Mouse (Mus musculus): ENCODE data around the gene Tmem200a. TPM values are rescaled to one million over a fixed set of nuclear protein-coding genes. Genes with fewer than 3 reads are reported as not detected.

Gene Tmem200a
- polyA plus RNA-seq (2015; fragmentation: Nextera tagmentation; extraction: Ambion mirVana) = 34.3 and 35.2 TPM in 2 replicates

GRCm38 (mm10) chr10:26078521-26079142 is at the start of gene Tmem200a:
Tmem200a (minus strand) TSS chr10:26079052.
- H3K27me3 ChIP-seq (ENCODE audit: control insufficient read depth, insufficient read depth, low read depth, low read length) = no peaks in the 10 kb centered on the region

DNA sequence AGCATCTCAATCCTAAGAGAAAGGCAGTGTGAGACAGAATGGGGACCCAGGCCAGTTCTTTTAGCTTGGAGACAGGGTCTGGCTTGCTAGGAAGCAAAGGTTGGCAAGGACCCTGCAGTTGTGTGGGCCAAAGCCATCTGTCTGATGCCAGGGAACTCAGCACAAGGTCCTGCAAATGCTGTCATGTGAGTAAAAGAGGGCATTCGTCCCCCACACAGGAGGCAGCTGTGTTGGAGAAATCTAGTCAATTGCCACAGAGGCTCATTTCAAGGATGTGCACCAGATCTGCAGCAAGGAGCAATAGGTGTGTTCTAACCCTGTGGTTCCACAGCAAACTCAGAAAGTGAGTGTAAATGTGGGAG is 41.0 kb upstream of the Tmem200a start:
- H3K4me3 ChIP-seq (ENCODE audit: low read depth, low read length) = no peak overlapping the region
- H3K27ac ChIP-seq (ENCODE audit: low read length) = no peak overlapping the region
- no peak overlapping the region for H3K4me2 ChIP-seq (ENCODE audit: low read length)
- H3K27me3 ChIP-seq (ENCODE audit: control insufficient read depth, insufficient read depth, low read depth, low read length) = no peaks in the 10 kb centered on the region
- no peak for ATAC-seq
- no peaks in the 10 kb centered on the region for H3K9me3 ChIP-seq (replicated peaks; ENCODE audit: control insufficient read depth, low read length, poor library complexity, severe bottlenecking)
- H3K9ac ChIP-seq (ENCODE audit: low read depth, low read length) = no peak overlapping the region
- WGBS = 74% methylated on average over 1 of the region's 1 CpGs
- H3K4me1 ChIP-seq (ENCODE audit: control insufficient read depth, insufficient read depth, low read length) = no peaks in the 10 kb centered on the region
- no peaks in the 10 kb centered on the region for H3K36me3 ChIP-seq (ENCODE audit: control insufficient read depth, insufficient read depth, low read length)

More at GRCm38 (mm10) chr10:26078521-26079142, at the start of gene Tmem200a:
- Histone ChIP-seq H3K9me3 (replicated peaks; ENCODE audit: control insufficient read depth, low read length, poor library complexity, severe bottlenecking) (no peaks in the 10 kb centered on the region), H3K27ac (ENCODE audit: low read length) (peak within 1 kb of the TSS; percentile 85), H3K9ac (ENCODE audit: low read depth, low read length) (peak within 1 kb of the TSS; percentile 97), H3K4me1 (ENCODE audit: control insufficient read depth, insufficient read depth, low read length) (peaks cover 14% of the 10 kb centered on the region), H3K36me3 (ENCODE audit: control insufficient read depth, insufficient read depth, low read length) (no peaks in the 10 kb centered on the region), H3K4me2 (ENCODE audit: low read length) (peak within 1 kb of the TSS; percentile 54), H3K4me3 (ENCODE audit: low read depth, low read length) (peak within 1 kb of the TSS; percentile 90)
- under 1% methylated on average over 46 of the region's 46 CpGs for WGBS
- ATAC-seq = peak; percentile 93

GRCm38 (mm10) chr10:26119067-26119821 is 40.4 kb upstream of the Tmem200a start:
- no peaks in the 10 kb centered on the region for H3K9me3 ChIP-seq (replicated peaks; ENCODE audit: control insufficient read depth, low read length, poor library complexity, severe bottlenecking)
- H3K4me3 ChIP-seq (ENCODE audit: low read depth, low read length) = no peak overlapping the region
- peak; percentile 66; the same call in 1 of the 2 replicates for ATAC-seq
- no peak overlapping the region for H3K27ac ChIP-seq (ENCODE audit: low read length)
- no peak overlapping the region for H3K9ac ChIP-seq (ENCODE audit: low read depth, low read length)
- WGBS = 76% methylated on average over 6 of the region's 6 CpGs
- H3K36me3 ChIP-seq (ENCODE audit: control insufficient read depth, insufficient read depth, low read length) = no peaks in the 10 kb centered on the region
- H3K27me3 ChIP-seq (ENCODE audit: control insufficient read depth, insufficient read depth, low read depth, low read length) = no peaks in the 10 kb centered on the region
- H3K4me1 ChIP-seq (ENCODE audit: control insufficient read depth, insufficient read depth, low read length) = no peaks in the 10 kb centered on the region
- no peak overlapping the region for H3K4me2 ChIP-seq (ENCODE audit: low read length)

DNA sequence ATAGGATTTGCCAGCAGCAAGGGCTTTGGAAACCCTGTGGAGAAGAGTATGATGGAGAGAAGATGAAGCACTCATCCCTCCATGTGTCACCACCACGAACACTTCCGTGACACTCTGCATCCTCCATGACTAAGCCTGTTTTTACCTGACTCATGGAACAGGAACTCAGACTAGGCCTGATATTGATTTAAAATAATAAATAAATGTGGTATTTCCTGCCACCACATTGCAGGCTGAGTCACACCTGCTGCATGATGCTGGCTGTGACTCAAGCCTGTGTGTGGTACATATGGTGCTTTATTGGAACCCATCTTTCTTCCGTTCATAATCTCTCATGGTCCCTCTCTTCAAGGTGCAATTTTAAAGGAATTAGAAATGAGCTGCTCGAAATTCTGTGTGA is 35.6 kb upstream of the Tmem200a start:
- Histone ChIP-seq H3K36me3 (ENCODE audit: control insufficient read depth, insufficient read depth, low read length) (no peaks in the 10 kb centered on the region), H3K4me3 (ENCODE audit: low read depth, low read length) (no peak overlapping the region), H3K9ac (ENCODE audit: low read depth, low read length) (no peak overlapping the region), H3K4me2 (ENCODE audit: low read length) (no peak overlapping the region), H3K27ac (ENCODE audit: low read length) (no peak overlapping the region), H3K9me3 (replicated peaks; ENCODE audit: control insufficient read depth, low read length, poor library complexity, severe bottlenecking) (no peaks in the 10 kb centered on the region), H3K4me1 (ENCODE audit: control insufficient read depth, insufficient read depth, low read length) (no peaks in the 10 kb centered on the region), H3K27me3 (ENCODE audit: control insufficient read depth, insufficient read depth, low read depth, low read length) (no peaks in the 10 kb centered on the region)
- 77% methylated on average over 4 of the region's 4 CpGs for WGBS
- no peak for ATAC-seq

- no peak overlapping the region for H3K9ac ChIP-seq (ENCODE audit: low read depth, low read length)
- H3K27me3 ChIP-seq (ENCODE audit: control insufficient read depth, insufficient read depth, low read depth, low read length) = no peaks in the 10 kb centered on the region
- no peaks in the 10 kb centered on the region for H3K36me3 ChIP-seq (ENCODE audit: control insufficient read depth, insufficient read depth, low read length)
- no peaks in the 10 kb centered on the region for H3K9me3 ChIP-seq (replicated peaks; ENCODE audit: control insufficient read depth, low read length, poor library complexity, severe bottlenecking)
- WGBS = 77% methylated on average over 3 of the region's 3 CpGs
- H3K4me1 ChIP-seq (ENCODE audit: control insufficient read depth, insufficient read depth, low read length) = no peaks in the 10 kb centered on the region
- H3K4me2 ChIP-seq (ENCODE audit: low read length) = no peak overlapping the region
- no peak overlapping the region for H3K27ac ChIP-seq (ENCODE audit: low read length)
- no peak for ATAC-seq
- H3K4me3 ChIP-seq (ENCODE audit: low read depth, low read length) = no peak overlapping the region
Measured at GRCm38 (mm10) chr10:26103330-26103982, 24.6 kb upstream of the Tmem200a start.

- ATAC-seq = no peak
- WGBS = 71% methylated on average over 4 of the region's 4 CpGs
Measured at GRCm38 (mm10) chr10:26082081-26082480, 3.2 kb upstream of the Tmem200a start.

DNA sequence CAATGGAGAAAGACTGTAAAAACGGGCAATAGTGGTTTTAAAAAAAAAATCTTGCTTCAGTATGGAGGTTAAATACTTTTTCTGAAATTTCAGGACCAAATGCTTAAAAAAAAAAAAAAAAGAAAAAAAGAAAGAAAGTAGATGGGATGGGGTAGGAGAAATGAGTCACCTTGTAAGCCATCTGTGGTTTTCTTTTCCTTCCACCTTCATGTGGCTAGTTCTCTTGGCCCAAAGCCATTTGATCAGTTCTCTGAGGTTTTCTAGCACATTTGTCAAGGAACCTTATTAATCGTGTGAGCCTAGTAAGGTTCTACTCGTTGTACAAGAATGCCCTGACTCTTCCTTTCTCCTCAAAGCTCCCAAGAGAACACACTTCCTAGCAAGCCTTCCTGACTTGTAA is 826 bp upstream of the Tmem200a start:
- Histone ChIP-seq H3K4me1 (ENCODE audit: control insufficient read depth, insufficient read depth, low read length) (peaks cover 14% of the 10 kb centered on the region), H3K36me3 (ENCODE audit: control insufficient read depth, insufficient read depth, low read length) (no peaks in the 10 kb centered on the region), H3K27me3 (ENCODE audit: control insufficient read depth, insufficient read depth, low read depth, low read length) (no peaks in the 10 kb centered on the region), H3K9ac (ENCODE audit: low read depth, low read length) (no peak overlapping the region), H3K9me3 (replicated peaks; ENCODE audit: control insufficient read depth, low read length, poor library complexity, severe bottlenecking) (no peaks in the 10 kb centered on the region), H3K4me3 (ENCODE audit: low read depth, low read length) (no peak overlapping the region), H3K27ac (ENCODE audit: low read length) (no peak overlapping the region), H3K4me2 (ENCODE audit: low read length) (no peak overlapping the region)
- WGBS = 88% methylated on average over 3 of the region's 3 CpGs
- ATAC-seq = no peak

More at GRCm38 (mm10) chr10:26082081-26082480, 3.2 kb upstream of the Tmem200a start:
- no peaks in the 10 kb centered on the region for H3K9me3 ChIP-seq (replicated peaks; ENCODE audit: control insufficient read depth, low read length, poor library complexity, severe bottlenecking)
- no peaks in the 10 kb centered on the region for H3K27me3 ChIP-seq (ENCODE audit: control insufficient read depth, insufficient read depth, low read depth, low read length)
- H3K27ac ChIP-seq (ENCODE audit: low read length) = no peak overlapping the region
- H3K4me2 ChIP-seq (ENCODE audit: low read length) = no peak overlapping the region
- no peak overlapping the region for H3K4me3 ChIP-seq (ENCODE audit: low read depth, low read length)
- H3K36me3 ChIP-seq (ENCODE audit: control insufficient read depth, insufficient read depth, low read length) = no peaks in the 10 kb centered on the region
- H3K9ac ChIP-seq (ENCODE audit: low read depth, low read length) = no peak overlapping the region
- H3K4me1 ChIP-seq (ENCODE audit: control insufficient read depth, insufficient read depth, low read length) = no peaks in the 10 kb centered on the region

DNA sequence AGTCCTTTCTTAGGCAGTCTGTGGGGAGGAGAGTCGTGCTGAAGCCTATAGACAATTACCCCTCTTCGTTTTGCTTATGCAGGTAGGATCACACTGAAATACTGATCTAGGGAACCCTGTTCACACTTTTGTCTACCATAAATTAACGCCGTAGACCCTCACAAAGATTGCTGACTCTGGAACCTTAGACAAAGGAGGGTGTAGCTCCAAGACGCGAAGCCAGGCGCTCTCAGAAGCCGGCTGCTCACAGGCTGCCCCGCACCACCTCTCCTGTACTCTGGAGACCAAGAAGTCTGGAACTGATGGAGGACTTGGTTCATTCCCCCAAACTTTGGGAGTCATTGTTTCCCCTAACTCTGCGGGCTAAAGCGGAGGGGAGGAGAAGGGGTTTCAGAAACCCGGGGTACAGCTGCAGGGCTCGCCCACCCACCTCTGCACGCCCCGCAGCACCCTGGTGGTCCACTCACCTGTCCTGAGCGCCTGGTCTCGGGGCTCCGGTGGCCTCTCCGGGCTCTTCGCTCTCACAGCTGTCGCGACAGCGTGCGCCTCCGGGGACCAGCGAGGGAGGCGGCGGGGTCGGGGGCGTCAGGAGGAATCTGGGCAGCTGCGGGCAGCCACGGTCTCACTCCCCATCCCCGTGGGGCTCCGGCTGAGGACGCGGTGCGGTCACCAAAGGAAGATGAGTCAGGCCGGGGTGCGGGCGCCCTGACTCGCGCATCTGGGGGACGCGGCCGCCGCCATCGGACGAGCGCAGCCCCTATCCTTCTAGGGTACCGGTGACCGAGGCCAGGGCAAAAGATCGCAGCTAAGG is 976 bp downstream of the Tmem200a start, which contains the start of gene Gm9767:
Gene Gm9767, plus strand, starts transcription at position 585 of the 811 bp plus-strand sequence.
- Histone ChIP-seq H3K4me2 (ENCODE audit: low read length) (peak within 1 kb of the TSS; percentile 54), H3K4me3 (ENCODE audit: low read depth, low read length) (peak within 1 kb of the TSS; percentile 90), H3K36me3 (ENCODE audit: control insufficient read depth, insufficient read depth, low read length) (no peaks in the 10 kb centered on the region), H3K9ac (ENCODE audit: low read depth, low read length) (peak within 1 kb of the TSS; percentile 97), H3K9me3 (replicated peaks; ENCODE audit: control insufficient read depth, low read length, poor library complexity, severe bottlenecking) (no peaks in the 10 kb centered on the region), H3K27ac (ENCODE audit: low read length) (peak within 1 kb of the TSS; percentile 85), H3K27me3 (ENCODE audit: control insufficient read depth, insufficient read depth, low read depth, low read length) (no peaks in the 10 kb centered on the region), H3K4me1 (ENCODE audit: control insufficient read depth, insufficient read depth, low read length) (peaks cover 14% of the 10 kb centered on the region)
- ATAC-seq = peak; percentile 79
- under 1% methylated on average over 52 of the region's 52 CpGs for WGBS

All from midbrain, embryonic 16.5 days (tissue).